Mouse (Mus musculus): ENCODE measurements around the gene Abcc10. TPM values are rescaled to one million over a fixed set of nuclear protein-coding genes. Genes with fewer than 3 reads are reported as not detected.

Gene Abcc10
- 10 to 100 TPM in 1 of 2 experiments, 1 to 10 TPM in 1; 8.2 to 14.2 TPM for total RNA-seq (2021)
- long read RNA-seq, experiment 1, full-length matches to known transcripts = 3 of 10 reads
- long read RNA-seq, experiment 1, partial matches to known transcripts = 5 of 10 reads
- long read RNA-seq, experiment 1, other reads (novel, unspliced or antisense) = 2 of 10 reads
- long read RNA-seq, experiment 2, full-length matches to known transcripts = 2 of 13 reads
- long read RNA-seq, experiment 2, partial matches to known transcripts = 7 of 13 reads
- long read RNA-seq, experiment 2, other reads (novel, unspliced or antisense) = 4 of 13 reads

DNA sequence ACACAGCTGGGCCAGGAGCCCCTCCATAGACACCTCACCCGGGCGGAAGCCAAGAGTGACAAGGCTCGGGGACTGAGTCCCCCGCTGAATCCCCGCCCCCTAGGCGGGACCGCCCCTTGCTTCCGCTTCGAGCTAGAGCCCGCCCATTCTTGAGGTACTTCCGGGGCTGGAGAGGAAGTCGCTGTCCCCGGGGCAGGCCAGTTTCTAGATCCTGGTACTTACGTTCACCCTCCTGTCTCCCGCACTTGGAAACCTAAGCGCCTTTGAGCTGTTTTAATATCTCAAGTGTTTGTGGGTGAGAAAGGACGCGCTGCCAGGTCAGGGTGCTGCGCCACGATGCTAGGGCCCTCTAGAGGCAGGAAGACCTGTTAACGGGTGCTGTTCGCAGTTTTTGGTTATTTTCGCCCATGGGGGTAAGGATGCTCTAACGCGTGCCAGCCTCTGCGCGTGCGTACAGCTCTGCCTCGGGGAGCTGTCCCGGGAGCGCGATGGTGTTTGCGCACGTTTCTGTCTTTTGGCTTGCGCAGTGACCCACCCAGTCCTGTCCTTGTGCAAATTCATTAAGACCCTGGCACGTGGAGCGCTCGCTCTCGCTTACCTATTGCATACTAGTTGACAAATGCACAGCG is at the start of gene Abcc10:
Gene Abcc10 (minus strand): TSS at position 447 of the 629 bp plus-strand sequence.
- peak; percentile 98 for DNase-seq

DNA sequence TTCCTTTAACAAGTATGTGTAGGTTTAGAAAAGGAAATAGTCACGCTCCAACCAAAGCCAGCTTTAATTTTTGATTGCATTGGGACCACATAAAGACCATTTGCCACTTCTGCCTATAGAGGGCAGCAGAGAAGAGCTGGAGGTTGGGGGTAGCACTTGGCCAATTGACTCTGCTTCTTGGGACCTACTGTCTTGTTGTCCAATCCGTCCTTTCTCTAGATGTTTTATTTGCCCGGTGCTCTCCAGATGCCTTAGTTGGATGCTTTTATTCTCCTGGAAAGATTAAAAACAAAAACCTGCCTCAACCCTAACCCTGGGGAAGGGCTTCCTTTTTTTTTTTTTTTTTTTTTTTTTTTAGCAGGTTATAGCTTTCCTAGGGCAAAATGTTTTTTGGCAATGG is 43.6 kb upstream of the Abcc10 start:
- peak; percentile 55 for DNase-seq

- no peak for DNase-seq
Observed at GRCm38 (mm10) chr17:46351026-46351700, 23.0 kb upstream of the Abcc10 start.

DNA sequence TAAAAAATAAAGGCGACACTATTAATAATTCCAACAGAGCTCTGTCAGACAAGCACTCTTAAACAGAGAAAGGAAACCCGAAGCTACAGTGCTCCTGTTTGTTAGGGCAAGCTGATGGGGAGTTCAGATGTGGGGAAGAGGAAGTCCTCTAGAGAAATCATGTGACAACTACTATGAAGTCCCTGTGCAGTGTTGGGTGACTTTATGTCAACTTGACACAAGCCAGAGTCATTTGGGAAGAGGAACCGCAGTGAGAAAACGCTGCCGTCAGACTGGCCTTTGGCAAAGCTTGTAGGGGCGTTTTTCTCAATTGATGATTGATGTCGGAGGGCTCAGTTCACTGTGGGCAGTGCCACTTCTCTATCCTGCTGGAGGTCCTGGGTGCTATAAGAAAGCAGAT is 13.1 kb upstream of the Abcc10 start:
- no peak for DNase-seq

DNA sequence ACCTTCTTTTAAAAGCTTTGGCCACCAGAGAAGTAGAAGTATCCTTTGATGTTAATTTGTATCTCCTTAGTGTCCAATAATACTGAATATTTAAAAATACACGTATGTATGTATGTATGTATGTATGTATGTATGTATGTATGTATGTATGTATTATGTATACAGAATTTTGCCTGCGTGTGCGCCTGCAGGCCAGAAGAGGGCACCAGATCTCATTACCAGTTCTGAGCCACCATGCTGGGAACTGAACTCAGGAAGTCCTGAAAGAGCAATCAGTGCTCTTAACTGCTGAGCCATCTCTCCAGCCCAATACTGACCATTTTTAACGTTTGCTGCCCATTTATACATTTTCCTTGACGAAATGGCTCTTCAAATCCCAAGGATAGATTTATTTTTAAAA is 8.3 kb upstream of the Abcc10 start:
- no peak for DNase-seq

- no peak for DNase-seq
Observed at GRCm38 (mm10) chr17:46328723-46329122, 571 bp upstream of the Abcc10 start.

GRCm38 (mm10) chr17:46327413-46327905 is 693 bp downstream of the Abcc10 start:
- no peak for DNase-seq

GRCm38 (mm10) chr17:46322046-46322823 is 5.9 kb downstream of the Abcc10 start:
- DNase-seq = no peak

- no peak for DNase-seq
Observed at GRCm38 (mm10) chr17:46320492-46320891, 7.7 kb downstream of the Abcc10 start.

GRCm38 (mm10) chr17:46315813-46316212 is 12.3 kb downstream of the Abcc10 start:
- DNase-seq = no peak

- DNase-seq = no peak
Observed at GRCm38 (mm10) chr17:46313135-46313715, 14.9 kb downstream of the Abcc10 start.

- DNase-seq = no peak
Observed at GRCm38 (mm10) chr17:46310515-46310914, 17.6 kb downstream of the Abcc10 start.

DNA sequence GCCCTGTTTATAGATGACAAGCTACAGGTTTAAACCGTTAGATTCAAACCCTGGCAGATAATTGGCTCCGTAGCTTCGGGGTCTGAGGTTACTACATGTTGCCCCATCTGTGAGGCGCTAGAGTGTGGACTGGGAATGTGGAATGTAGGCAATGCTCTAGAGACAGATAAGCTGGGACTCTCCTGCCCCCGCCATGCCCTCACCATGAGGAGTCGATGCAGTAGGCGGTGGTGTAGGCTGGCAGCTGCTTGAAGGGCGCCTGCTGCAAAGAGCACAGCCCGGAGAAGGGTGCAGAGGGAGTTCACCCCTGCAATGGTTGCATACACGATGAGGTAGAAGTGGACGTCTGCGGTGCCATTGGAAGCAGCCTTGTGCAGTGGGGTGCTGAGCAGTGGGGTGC is 18.3 kb downstream of the Abcc10 start:
- DNase-seq = no peak

- no peak for DNase-seq
Observed at GRCm38 (mm10) chr17:46306956-46307355, 21.2 kb downstream of the Abcc10 start.

GRCm38 (mm10) chr17:46304184-46304583 is 24.0 kb downstream of the Abcc10 start:
- DNase-seq = no peak

GRCm38 (mm10) chr17:46301892-46302291 is 26.3 kb downstream of the Abcc10 start:
- DNase-seq = no peak

GRCm38 (mm10) chr17:46298220-46298913 is 29.8 kb downstream of the Abcc10 start:
- DNase-seq = peak; percentile 92

- peak; percentile 31 for DNase-seq
Observed at GRCm38 (mm10) chr17:46297364-46298219, 30.6 kb downstream of the Abcc10 start, which contains the start of gene Dlk2. TSS of gene Dlk2 (plus strand) at chr17:46297421.

DNA sequence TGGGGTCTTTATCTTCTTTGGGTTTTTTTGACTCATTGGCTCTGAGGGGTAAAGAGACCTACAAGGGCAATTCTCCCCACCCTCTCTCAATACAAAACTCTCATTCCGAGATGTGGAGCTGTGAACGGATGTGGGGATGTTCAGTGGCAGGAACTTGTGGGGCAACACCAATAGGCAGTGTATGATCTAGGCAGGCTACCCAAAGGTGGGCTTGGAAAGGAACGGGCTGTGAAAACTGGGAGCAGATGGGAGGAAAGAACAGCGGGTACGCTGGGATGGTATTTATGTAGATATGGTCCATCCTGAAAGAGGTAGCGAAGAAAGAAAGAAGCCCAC is 31.2 kb downstream of the Abcc10 start:
- DNase-seq = no peak

DNA sequence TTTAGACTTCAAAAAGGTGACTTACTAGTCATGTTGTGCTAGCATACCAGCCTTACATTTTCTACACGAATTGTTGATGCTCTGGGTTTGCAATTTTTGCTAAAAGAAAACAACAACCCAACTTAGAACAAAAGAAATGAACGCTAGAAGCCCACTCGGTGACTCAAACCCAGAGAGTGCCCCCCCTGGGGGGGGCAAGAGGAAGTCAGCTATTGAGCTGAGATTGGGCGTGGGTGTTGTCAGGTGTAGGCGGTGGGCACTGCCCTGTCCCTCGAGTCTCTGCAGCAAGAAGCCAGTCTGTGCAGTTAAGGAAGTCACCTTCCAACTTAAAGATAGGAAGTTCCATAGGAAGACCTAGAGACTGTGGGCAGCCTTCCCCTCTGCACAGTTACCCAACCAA is 31.6 kb downstream of the Abcc10 start:
- no peak for DNase-seq

All from adrenal gland, postnatal 10 days (tissue).